Mouse (Mus musculus): ENCODE measurements around the gene Proca1.

GRCm38 (mm10) chr11:78156156-78156699 lies 37.0 kb upstream of the Proca1 start:
- no peak for TF ChIP-seq CTCF (IDR thresholded peaks at IDR 0.05; ENCODE audit: low read depth, low read length)
- TF ChIP-seq POLR2A (IDR thresholded peaks at IDR 0.05; ENCODE audit: insufficient read depth, low read length) = no peak
- no peak for TF ChIP-seq EP300 (IDR thresholded peaks at IDR 0.05; ENCODE audit: insufficient read depth, low read depth, low read length)

Data from ES-Bruce4 (cell line).